Mouse (Mus musculus) midbrain, embryonic 12.5 days (tissue): Measurements from ENCODE around the gene Ppp1ca. TPM values are rescaled to one million over a fixed set of nuclear protein-coding genes. Genes with fewer than 3 reads are reported as not detected.

Source experiments
- ATAC-seq: fragments of 200-750 bp; cut with Nextera tagmentation; 2 replicates; pipeline ENCODE4 v1.8.0; 2017; ENCODE audit warnings: low read depth, moderate TSS enrichment, moderate library complexity; ENCODE audit not compliant: low FRiP score
- H3K27ac ChIP-seq: fragments of 300-500 bp; sonication (generic); replicated peaks from 2 replicates; pipeline ENCODE4 v1.5.1; 2016; ENCODE audit warnings: mild to moderate bottlenecking
- H3K27me3 ChIP-seq: fragments of 300-500 bp; sonication (generic); 2 replicates; pipeline ENCODE4 v1.6.1; 2016; ENCODE audit warnings: mild to moderate bottlenecking
- H3K36me3 ChIP-seq: fragments of 300-500 bp; sonication (generic); 2 replicates; pipeline ENCODE4 v1.6.1; 2016
- H3K4me1 ChIP-seq: fragments of 300-500 bp; sonication (generic); 2 replicates; pipeline ENCODE4 v1.6.1; 2016
- H3K4me2 ChIP-seq: fragments of 300-500 bp; sonication (generic); replicated peaks from 2 replicates; pipeline ENCODE4 v1.6.1; 2016; ENCODE audit warnings: mild to moderate bottlenecking, moderate library complexity
- H3K4me3 ChIP-seq: fragments of 300-500 bp; sonication (generic); 2 replicates; pipeline ENCODE4 v1.5.1; 2016; ENCODE audit warnings: mild to moderate bottlenecking
- H3K9ac ChIP-seq: fragments of 300-500 bp; sonication (generic); replicated peaks from 2 replicates; pipeline ENCODE4 v1.6.1; 2016; ENCODE audit warnings: mild to moderate bottlenecking, moderate library complexity
- H3K9me3 ChIP-seq: fragments of 300-500 bp; sonication (generic); 2 replicates; pipeline ENCODE4 v1.6.1; 2016; ENCODE audit warnings: mild to moderate bottlenecking
- WGBS: fragments of 180-500 bp; shearing (Covaris S2); methylation state at CpG from one replicate; pipeline ENCODE4 v1.1.7; 2016; 5-methylcytosine and 5-hydroxymethylcytosine counted together
- polyA plus RNA-seq: library from polyadenylated mRNA; unstranded; fragments of >200 nt; fragmentation: Nextera tagmentation; extraction: Ambion mirVana; gene quantifications from 2 replicates; pipeline ENCODE4 v1.2.1, GENCODE M21; 2016

The Ppp1ca gene
- polyA plus RNA-seq, 1 experiment from 2014 or later = 733 TPM

- WGBS = 52% methylated on average over 11 of the region's 11 CpGs
- Histone ChIP-seq H3K9ac (no peak overlapping the region), H3K4me1 (peaks cover 19% of the 10 kb centered on the region), H3K27ac (no peak overlapping the region), H3K9me3 (no peaks in the 10 kb centered on the region), H3K4me3 (no peak overlapping the region), H3K4me2 (no peak overlapping the region), H3K27me3 (peaks cover 39% of the 10 kb centered on the region), H3K36me3 (no peaks in the 10 kb centered on the region)
- ATAC-seq = no peak
Measured at GRCm38 (mm10) chr19:4172925-4173324, 18.9 kb upstream of the Ppp1ca start.

GRCm38 (mm10) chr19:4175368-4175947 lies 16.4 kb upstream of the Ppp1ca start, which contains the start of gene Carns1:
Gene Carns1, minus strand, starts transcription at chr19:4175479.
- Histone ChIP-seq H3K4me1 (peaks cover 13% of the 10 kb centered on the region), H3K36me3 (no peaks in the 10 kb centered on the region), H3K9ac (peak within 1 kb of the TSS; percentile 37), H3K27ac (peak within 1 kb of the TSS; percentile 46; the same call in 1 of the 2 replicates), H3K4me2 (peak within 1 kb of the TSS; percentile 47), H3K9me3 (no peaks in the 10 kb centered on the region), H3K27me3 (peaks cover 37% of the 10 kb centered on the region), H3K4me3 (peak within 1 kb of the TSS; percentile 2)
- ATAC-seq = peak; percentile 52; the same call in 1 of the 2 replicates
- WGBS = 4% methylated on average over 11 of the region's 11 CpGs

GRCm38 (mm10) chr19:4180411-4180810 lies 11.5 kb upstream of the Ppp1ca start:
- H3K9me3 ChIP-seq = no peaks in the 10 kb centered on the region
- no peak overlapping the region for H3K4me2 ChIP-seq
- no peak overlapping the region for H3K27ac ChIP-seq
- peaks cover 14% of the 10 kb centered on the region for H3K4me1 ChIP-seq
- H3K9ac ChIP-seq = no peak overlapping the region
- peaks cover 10% of the 10 kb centered on the region; the same call in 1 of the 2 replicates for H3K27me3 ChIP-seq
- ATAC-seq = no peak
- WGBS = 86% methylated on average over 7 of the region's 7 CpGs
- no peaks in the 10 kb centered on the region for H3K36me3 ChIP-seq
- no peak overlapping the region for H3K4me3 ChIP-seq

- no peak for ATAC-seq
- H3K27me3 ChIP-seq = peaks cover 1% of the 10 kb centered on the region; the same call in 1 of the 2 replicates
- no peak overlapping the region for H3K4me3 ChIP-seq
- peaks cover 11% of the 10 kb centered on the region for H3K4me1 ChIP-seq
- H3K4me2 ChIP-seq = no peak overlapping the region
- H3K36me3 ChIP-seq = no peaks in the 10 kb centered on the region
- no peaks in the 10 kb centered on the region for H3K9me3 ChIP-seq
- WGBS = 52% methylated on average over 3 of the region's 3 CpGs
- H3K27ac ChIP-seq = no peak overlapping the region
- no peak overlapping the region for H3K9ac ChIP-seq
Measured at GRCm38 (mm10) chr19:4181892-4182291, 10.0 kb upstream of the Ppp1ca start.

- H3K4me1 ChIP-seq = peaks cover 11% of the 10 kb centered on the region
- H3K36me3 ChIP-seq = no peaks in the 10 kb centered on the region
- no peaks in the 10 kb centered on the region for H3K9me3 ChIP-seq
- ATAC-seq = no peak
- WGBS = 86% methylated on average over 2 of the region's 2 CpGs
- H3K9ac ChIP-seq = no peak overlapping the region
- H3K27me3 ChIP-seq = no peaks in the 10 kb centered on the region
- H3K27ac ChIP-seq = no peak overlapping the region
- H3K4me3 ChIP-seq = no peak overlapping the region
- no peak overlapping the region for H3K4me2 ChIP-seq
Measured at GRCm38 (mm10) chr19:4183689-4184088, 8.2 kb upstream of the Ppp1ca start.

- WGBS = 66% methylated on average over 15 of the region's 15 CpGs
Measured at GRCm38 (mm10) chr19:4184976-4185975, 6.6 kb upstream of the Ppp1ca start.

GRCm38 (mm10) chr19:4187303-4187702 lies 4.6 kb upstream of the Ppp1ca start:
- Histone ChIP-seq H3K4me3 (no peak overlapping the region), H3K27me3 (no peaks in the 10 kb centered on the region), H3K36me3 (no peaks in the 10 kb centered on the region), H3K4me1 (peaks cover 11% of the 10 kb centered on the region), H3K9me3 (no peaks in the 10 kb centered on the region), H3K4me2 (no peak overlapping the region), H3K9ac (0 out of 2 replicates have a peak overlapping the region, but pooled peaks have one; percentile 12), H3K27ac (no peak overlapping the region)
- no peak for ATAC-seq
- 84% methylated on average over 3 of the region's 3 CpGs for WGBS

More at GRCm38 (mm10) chr19:4184976-4185975, 6.6 kb upstream of the Ppp1ca start:
- Histone ChIP-seq H3K36me3 (no peaks in the 10 kb centered on the region), H3K4me1 (peaks cover 11% of the 10 kb centered on the region), H3K9ac (no peak overlapping the region), H3K4me3 (no peak overlapping the region), H3K9me3 (no peaks in the 10 kb centered on the region), H3K27ac (no peak overlapping the region), H3K4me2 (no peak overlapping the region), H3K27me3 (no peaks in the 10 kb centered on the region)
- no peak for ATAC-seq

- Histone ChIP-seq H3K9ac (no peak overlapping the region), H3K9me3 (no peaks in the 10 kb centered on the region), H3K4me3 (no peak overlapping the region), H3K4me1 (peaks cover 23% of the 10 kb centered on the region), H3K27me3 (no peaks in the 10 kb centered on the region), H3K36me3 (peaks cover 10% of the 10 kb centered on the region), H3K27ac (no peak overlapping the region), H3K4me2 (no peak overlapping the region)
- 84% methylated on average over 12 of the region's 12 CpGs for WGBS
- ATAC-seq = no peak
Measured at GRCm38 (mm10) chr19:4189051-4189620, 2.7 kb upstream of the Ppp1ca start.

- peak within 1 kb of the TSS; percentile 98 for H3K9ac ChIP-seq
- whole genome bisulfite sequencing = 73% methylated on average over 4 of the region's 4 CpGs
- no peak for ATAC-seq
- H3K27ac ChIP-seq = peak within 1 kb of the TSS; percentile 90
- peak within 1 kb of the TSS; percentile 90 for H3K4me2 ChIP-seq
- H3K27me3 ChIP-seq = no peaks in the 10 kb centered on the region
- H3K36me3 ChIP-seq = peaks cover 28% of the 10 kb centered on the region
- no peaks in the 10 kb centered on the region for H3K9me3 ChIP-seq
- H3K4me3 ChIP-seq = peak within 1 kb of the TSS; percentile 97
- H3K4me1 ChIP-seq = peaks cover 26% of the 10 kb centered on the region
Measured at GRCm38 (mm10) chr19:4190831-4191334, 982 bp upstream of the Ppp1ca start, which contains the start of gene Tbc1d10c. Gene Tbc1d10c, minus strand, starts transcription at chr19:4191284.

GRCm38 (mm10) chr19:4192251-4192985 lies 553 bp downstream of the Ppp1ca start:
- Histone ChIP-seq H3K36me3 (peaks cover 43% of the 10 kb centered on the region), H3K4me1 (peaks cover 32% of the 10 kb centered on the region), H3K9me3 (no peaks in the 10 kb centered on the region), H3K27ac (peak overlapping the region; percentile 90), H3K27me3 (no peaks in the 10 kb centered on the region), H3K4me3 (peak overlapping the region; percentile 97), H3K4me2 (peak overlapping the region; percentile 90), H3K9ac (peak overlapping the region; percentile 98)
- WGBS = under 1% methylated on average over 39 of the region's 52 CpGs
- peak; percentile 10 for ATAC-seq

GRCm38 (mm10) chr19:4193129-4193528 lies 1.3 kb downstream of the Ppp1ca start:
- peak overlapping the region; percentile 90 for H3K4me2 ChIP-seq
- H3K36me3 ChIP-seq = peaks cover 49% of the 10 kb centered on the region

More at GRCm38 (mm10) chr19:4193129-4193528, 1.3 kb downstream of the Ppp1ca start:
- 69% methylated on average over 6 of the region's 6 CpGs for WGBS
- Histone ChIP-seq H3K27ac (no peak overlapping the region), H3K27me3 (no peaks in the 10 kb centered on the region), H3K9ac (peak overlapping the region; percentile 98), H3K4me3 (peak overlapping the region; percentile 97), H3K9me3 (no peaks in the 10 kb centered on the region), H3K4me1 (peaks cover 32% of the 10 kb centered on the region)
- no peak for ATAC-seq
